9 mouse cellular contexts compared by ENCODE assay signal in genomic region chr2:28518231-28518630, GRCm38 (mm10). TPM values are rescaled to one million over a fixed set of nuclear protein-coding genes. Genes with fewer than 3 reads are reported as not detected.
DNase-seq lines count a peak whose midpoint lies in the region; ATAC-seq lines count a peak whose summit lies in the region.
"Had no signal": no experiment of that assay in that cellular context is flagged by ENCODE, and none has a peak within 500 bp of the region (broad histone marks: within the 10 kb centered on the region; RNA-seq: fewer than 3 reads in every experiment).

No protein-coding gene starts in this region.

- 0 out of 2 replicates have a peak overlapping the region, but pooled peaks have one; percentile 9 for H3K4me2 ChIP-seq in midbrain, embryonic 12.5 days (replicated peaks)
- H3K4me2 ChIP-seq in midbrain, embryonic 11.5 days: no peak overlapping the region
- H3K4me2 ChIP-seq: neural tube, embryonic 12.5 days had no signal

- H3K9ac ChIP-seq in midbrain, embryonic 12.5 days (replicated peaks): no peak overlapping the region
- H3K9ac ChIP-seq in midbrain, embryonic 11.5 days (ENCODE audit: low read length): no peak overlapping the region
- H3K9ac ChIP-seq: neural tube, embryonic 12.5 days had no signal

- H3K27ac ChIP-seq in midbrain, embryonic 12.5 days (replicated peaks): no peak overlapping the region
- no peak overlapping the region for H3K27ac ChIP-seq in midbrain, embryonic 11.5 days (ENCODE audit: low read depth, low read length)
- H3K27ac ChIP-seq: neural tube, embryonic 12.5 days had no signal

- peaks cover 10% of the 10 kb centered on the region; the same call in 1 of the 2 replicates for H3K36me3 ChIP-seq in midbrain, embryonic 12.5 days
- H3K36me3 ChIP-seq in midbrain, embryonic 11.5 days (ENCODE audit: control insufficient read depth, insufficient read depth, low read length): no peaks in the 10 kb centered on the region
- H3K36me3 ChIP-seq: neural tube, embryonic 12.5 days had no signal

- peaks cover 64% of the 10 kb centered on the region for H3K4me1 ChIP-seq in midbrain, embryonic 12.5 days
- peaks cover 23% of the 10 kb centered on the region for H3K4me1 ChIP-seq in midbrain, embryonic 11.5 days (ENCODE audit: control insufficient read depth, insufficient read depth, low read length)

- no peak for ATAC-seq in midbrain, embryonic 12.5 days (ENCODE audit: low FRiP score, low read depth)
- ATAC-seq in midbrain, embryonic 11.5 days (ENCODE audit: low FRiP score): no peak

- H3K4me3 ChIP-seq in midbrain, embryonic 12.5 days: no peak overlapping the region
- H3K4me3 ChIP-seq in midbrain, embryonic 11.5 days (ENCODE audit: low read depth, low read length): no peak overlapping the region
- H3K4me3 ChIP-seq: neural tube, embryonic 12.5 days had no signal

- no peaks in the 10 kb centered on the region for H3K27me3 ChIP-seq in midbrain, embryonic 12.5 days
- no peaks in the 10 kb centered on the region for H3K27me3 ChIP-seq in midbrain, embryonic 11.5 days (ENCODE audit: control insufficient read depth, insufficient read depth, low read length)
- H3K27me3 ChIP-seq: neural tube, embryonic 12.5 days had no signal

- WGBS in midbrain, embryonic 12.5 days: 20% methylated on average over 2 of the region's 2 CpGs
- 27% methylated on average over 2 of the region's 2 CpGs for WGBS in midbrain, embryonic 11.5 days

- H3K9me3 ChIP-seq in midbrain, embryonic 12.5 days: no peaks in the 10 kb centered on the region
- no peaks in the 10 kb centered on the region for H3K9me3 ChIP-seq in midbrain, embryonic 11.5 days (ENCODE audit: control insufficient read depth, low read length)
- H3K9me3 ChIP-seq: neural tube, embryonic 12.5 days had no signal

- DNase-seq in midbrain, embryonic 11.5 days (ENCODE audit: low spot score, missing footprints): no peak
- peak; percentile 65 for DNase-seq in ZHBTc4 (ENCODE audit: low read depth, low spot score)
- DNase-seq in frontal cortex, postnatal 36 days (ENCODE audit: low spot score in 2 of 2): peak; percentile 70 to 85
- DNase-seq in right cerebral cortex, postnatal 25 days: peak; percentile 76
- no peak for DNase-seq in kidney, postnatal 10 days
- DNase-seq in kidney, postnatal 14 days: no peak

RNA-seq across cellular contexts. Expression of gene Ralgds, which starts 5.3 kb away (rescaled TPM):
- 87.6 and 93.5 TPM in 2 replicates for polyA plus RNA-seq in midbrain, embryonic 12.5 days (2016; fragmentation: Nextera tagmentation; extraction: Ambion mirVana)
- polyA plus RNA-seq in midbrain, embryonic 11.5 days (2014; fragmentation: Nextera tagmentation; extraction: Ambion mirVana): 45.8 and 48.8 TPM in 2 replicates

RNA-seq across cellular contexts. Expression of gene Gm10134, which starts 12.3 kb away (rescaled TPM):
- polyA plus RNA-seq in midbrain, embryonic 12.5 days (2016; fragmentation: Nextera tagmentation; extraction: Ambion mirVana): 1.5 TPM in 1 of 2 replicates, not detected in the other
- not detected in 2 replicates for polyA plus RNA-seq in midbrain, embryonic 11.5 days (2014; fragmentation: Nextera tagmentation; extraction: Ambion mirVana)
- polyA plus RNA-seq: liver, adult 2 months had no signal

RNA-seq across cellular contexts. Expression of gene Gbgt1, which starts 21.5 kb away (rescaled TPM):
- 1.0 and 1.2 TPM in 2 replicates for polyA plus RNA-seq in midbrain, embryonic 12.5 days (2016; fragmentation: Nextera tagmentation; extraction: Ambion mirVana)
- 0.10 and 0.25 TPM in 2 replicates for polyA plus RNA-seq in midbrain, embryonic 11.5 days (2014; fragmentation: Nextera tagmentation; extraction: Ambion mirVana)

RNA-seq across cellular contexts. Expression of gene Cel, which starts 45.0 kb away (rescaled TPM):
- not detected in 2 replicates for polyA plus RNA-seq in midbrain, embryonic 12.5 days (2016; fragmentation: Nextera tagmentation; extraction: Ambion mirVana)
- polyA plus RNA-seq in midbrain, embryonic 11.5 days (2014; fragmentation: Nextera tagmentation; extraction: Ambion mirVana): 0.07 TPM in 1 of 2 replicates, not detected in the other
- polyA plus RNA-seq: neural tube, embryonic 12.5 days had no signal

RNA-seq across cellular contexts. Expression of gene Mrps2, which starts 50.4 kb away (rescaled TPM):
- 53.3 and 54.5 TPM in 2 replicates for polyA plus RNA-seq in midbrain, embryonic 12.5 days (2016; fragmentation: Nextera tagmentation; extraction: Ambion mirVana)
- 65.9 and 71.6 TPM in 2 replicates for polyA plus RNA-seq in midbrain, embryonic 11.5 days (2014; fragmentation: Nextera tagmentation; extraction: Ambion mirVana)

Comparison
In these comparisons a context has a peak if more than half of its experiments do, and no peak if none do; other contexts are left out.
1. DNase-seq: peak in ZHBTc4 (single experiment), frontal cortex, postnatal 36 days (2 of 2) and right cerebral cortex, postnatal 25 days (single experiment); none in midbrain, embryonic 11.5 days (single experiment), kidney, postnatal 10 days (single experiment) and kidney, postnatal 14 days (single experiment).